Mouse (Mus musculus) embryonic facial prominence, embryonic 10.5 days (tissue): ENCODE data around the gene Sertm1. TPM values are rescaled to one million over a fixed set of nuclear protein-coding genes. Genes with fewer than 3 reads are reported as not detected.

ENCODE experiments used
- polyA plus RNA-seq: library from polyadenylated mRNA; unstranded; fragments of >200 nt; fragmentation: Nextera tagmentation; extraction: Ambion mirVana; gene quantifications from 2 replicates; pipeline ENCODE4 v1.2.1, GENCODE M21; 2016

Sertm1 gene
- polyA plus RNA-seq, 1 experiment from 2014 or later: 0.05 TPM

Other genes starting within 250 kb of the Sertm1 start
- gene Supt20, start 223.1 kb downstream of the Sertm1 start, polyA plus RNA-seq: 114 and 115 TPM in 2 replicates
- 0.28 TPM in 1 of 2 replicates, not detected in the other for gene Gm21958, start 201.5 kb downstream of the Sertm1 start, polyA plus RNA-seq
- 182 and 191 TPM in 2 replicates for gene Exosc8, start 180.5 kb downstream of the Sertm1 start, polyA plus RNA-seq
- gene Alg5, start 180.3 kb downstream of the Sertm1 start, polyA plus RNA-seq: 41.0 and 42.1 TPM in 2 replicates
- gene Smad9, start 160.3 kb downstream of the Sertm1 start, polyA plus RNA-seq: 0.42 and 0.73 TPM in 2 replicates
- 31.3 and 33.1 TPM in 2 replicates for gene Rfxap, start 108.1 kb downstream of the Sertm1 start, polyA plus RNA-seq
- 1.4 and 1.9 TPM in 2 replicates for gene Ccna1, start 139.6 kb upstream of the Sertm1 start, polyA plus RNA-seq
- 72.1 and 75.9 TPM in 2 replicates for gene Spg20, start 196.2 kb upstream of the Sertm1 start, polyA plus RNA-seq
- gene Ccdc169, start 221.5 kb upstream of the Sertm1 start, polyA plus RNA-seq: not detected in 2 replicates